Mouse (Mus musculus): ENCODE data around the gene Ush1g.

Gene Ush1g

GRCm38 (mm10) chr11:115286201-115286993, 35.4 kb downstream of the Ush1g start:
- DNase-seq = no peak

DNA sequence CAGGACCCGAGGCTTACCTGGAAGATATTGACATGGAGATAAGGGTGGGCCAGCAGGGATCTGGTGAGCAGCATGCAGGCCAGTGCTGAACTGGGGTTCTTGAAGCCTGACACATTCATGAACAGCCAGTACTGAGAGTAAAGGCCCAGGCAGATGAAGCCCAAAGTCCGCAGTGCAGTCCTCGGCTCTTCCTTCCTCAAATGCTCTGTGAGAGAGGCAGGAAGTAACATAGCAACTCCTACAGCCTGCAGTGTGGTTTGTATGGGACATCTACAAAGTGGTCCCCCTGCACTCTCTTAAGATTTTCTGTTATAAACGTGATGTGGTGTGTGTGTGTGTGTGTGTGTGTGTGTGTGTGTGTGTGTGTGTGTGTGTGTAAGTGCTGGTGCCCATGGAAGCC, 36.6 kb downstream of the Ush1g start:
- DNase-seq = no peak

- no peak for DNase-seq
Measured at GRCm38 (mm10) chr11:115283891-115284620, 37.8 kb downstream of the Ush1g start.

DNA sequence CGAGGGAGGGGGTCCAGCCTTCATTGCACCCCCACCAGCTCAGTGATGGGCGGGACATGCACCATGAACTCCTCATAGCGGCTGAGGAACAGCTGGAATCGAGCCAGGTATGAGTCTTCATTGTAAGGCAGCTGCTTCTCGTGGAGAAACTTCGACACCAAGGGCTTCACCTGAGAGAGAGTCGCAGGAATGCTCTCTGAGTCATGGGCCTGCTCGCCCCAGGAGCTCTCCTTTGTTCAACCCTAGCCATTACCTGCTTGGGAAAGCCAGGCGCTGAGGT, 38.4 kb downstream of the Ush1g start:
- no peak for DNase-seq

DNA sequence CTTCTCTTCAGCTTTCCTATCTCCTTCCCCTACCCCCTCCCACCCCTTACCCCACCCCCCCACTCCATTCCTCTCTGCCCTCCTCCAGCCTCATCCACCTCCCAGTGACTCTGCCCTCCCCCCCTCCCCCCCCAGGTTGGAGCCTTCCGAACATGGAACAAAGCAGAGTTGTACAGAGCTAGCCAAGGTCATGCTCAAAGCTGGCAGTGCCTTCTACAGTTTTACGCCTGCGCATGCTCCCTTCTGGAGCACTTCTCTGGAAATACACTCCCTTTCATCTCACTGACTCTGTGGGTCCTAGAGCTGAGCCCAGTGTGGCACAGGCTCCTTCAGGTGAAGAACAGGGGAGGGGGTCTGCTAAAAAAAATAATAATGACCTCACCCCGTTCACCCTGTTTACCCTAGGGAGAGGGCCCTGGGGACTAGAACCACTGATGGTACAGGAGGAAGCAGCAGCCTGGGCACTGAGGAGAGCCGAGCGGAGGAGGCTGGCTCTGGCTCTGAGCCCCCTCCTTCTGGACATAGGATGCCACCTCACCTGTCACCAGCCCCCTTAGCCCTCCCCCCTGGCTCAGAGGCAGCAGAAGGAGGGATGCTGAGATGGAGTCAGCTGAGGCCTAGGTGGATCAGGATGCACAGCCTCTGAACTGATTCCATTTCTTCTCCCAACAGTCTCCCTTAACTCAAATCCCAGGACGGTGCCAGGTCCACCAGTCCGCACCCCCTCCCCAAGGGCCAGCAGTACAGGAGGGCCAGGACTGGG, 38.9 kb downstream of the Ush1g start:
- no peak for DNase-seq

- DNase-seq = no peak
Measured at GRCm38 (mm10) chr11:115282295-115282694, 39.5 kb downstream of the Ush1g start.

DNA sequence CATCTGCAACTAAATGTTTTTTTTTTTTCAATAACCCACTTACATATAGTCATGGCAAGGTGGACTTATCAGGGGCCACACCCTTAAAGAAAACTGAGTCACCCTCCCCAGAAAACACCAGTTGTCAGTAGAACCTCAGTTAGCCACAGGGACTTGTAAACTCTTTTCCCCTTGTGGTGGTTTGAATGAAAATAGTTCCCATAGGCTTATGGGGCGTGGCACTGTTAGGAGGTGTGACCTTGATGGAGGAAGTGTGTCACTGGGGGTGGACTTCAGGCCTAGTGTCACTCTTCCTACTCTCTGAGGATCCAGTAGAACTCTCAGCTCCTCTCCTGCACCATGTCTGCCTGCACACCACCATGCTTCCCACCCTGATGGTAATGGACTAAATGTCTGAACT, 42.1 kb downstream of the Ush1g start:
- no peak for DNase-seq

GRCm38 (mm10) chr11:115278176-115278575, 43.7 kb downstream of the Ush1g start:
- DNase-seq = no peak

DNA sequence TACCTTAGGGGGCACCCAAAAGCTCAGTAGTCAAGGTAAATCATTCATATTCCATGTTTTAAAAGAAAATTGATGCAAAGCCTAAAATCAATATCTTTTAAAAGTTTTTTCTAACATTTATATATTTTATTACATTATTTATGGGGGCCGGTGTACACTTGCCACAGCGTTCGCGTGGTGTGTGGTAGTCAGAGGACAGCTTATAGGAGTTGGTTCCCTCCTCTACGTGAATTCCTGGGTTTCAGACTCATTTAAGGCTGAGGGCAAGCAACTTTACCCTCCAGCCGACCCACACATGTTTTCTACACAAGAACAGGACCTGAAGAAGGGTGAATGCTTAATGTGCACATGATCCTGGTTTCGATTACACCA, 44.3 kb downstream of the Ush1g start:
- no peak for DNase-seq

- DNase-seq = peak; percentile 100
Measured at GRCm38 (mm10) chr11:115276780-115277603, 44.8 kb downstream of the Ush1g start, which contains the start of gene Fdxr. Fdxr (minus strand) TSS chr11:115277050.

DNA sequence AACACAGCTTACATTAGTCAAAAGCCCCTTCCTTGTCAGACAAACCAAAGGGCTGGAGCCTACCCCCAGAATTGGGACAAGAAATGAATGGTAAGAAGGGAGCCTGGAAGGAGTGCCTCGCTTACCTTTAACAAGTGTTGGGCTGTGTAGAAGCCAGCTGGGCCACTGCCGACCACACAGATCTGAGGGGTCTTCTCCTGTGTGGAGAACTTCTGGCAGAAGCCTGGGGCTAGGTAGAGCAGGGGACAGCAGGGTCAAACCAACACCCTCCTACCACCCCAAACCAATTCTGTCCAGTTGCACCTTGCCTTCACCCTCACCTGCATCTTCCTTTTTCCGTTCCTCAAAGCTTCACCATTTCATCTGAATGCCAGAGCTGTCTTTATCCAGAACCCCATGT, 45.9 kb downstream of the Ush1g start:
- DNase-seq = no peak

GRCm38 (mm10) chr11:115275509-115275908, 46.3 kb downstream of the Ush1g start:
- no peak for DNase-seq

DNA sequence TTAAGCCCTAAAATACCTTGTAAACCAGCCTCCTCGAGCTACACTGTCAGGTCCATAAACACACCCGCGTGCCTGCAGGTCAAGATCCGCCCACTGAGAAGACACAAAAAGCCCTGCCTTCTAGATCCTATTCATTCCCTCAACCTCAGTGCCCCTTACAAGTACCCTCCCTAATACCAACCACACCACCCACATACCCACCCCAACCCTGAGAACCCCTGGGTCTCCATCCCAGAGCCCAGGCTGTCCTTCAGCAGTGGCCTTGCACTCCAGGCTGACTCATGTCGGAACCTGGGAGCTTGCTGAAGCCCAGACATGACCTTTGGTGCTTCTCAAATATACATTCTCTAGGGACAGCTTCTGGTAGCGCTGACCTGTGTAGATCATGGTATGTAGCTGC, 47.1 kb downstream of the Ush1g start:
- DNase-seq = no peak

DNA sequence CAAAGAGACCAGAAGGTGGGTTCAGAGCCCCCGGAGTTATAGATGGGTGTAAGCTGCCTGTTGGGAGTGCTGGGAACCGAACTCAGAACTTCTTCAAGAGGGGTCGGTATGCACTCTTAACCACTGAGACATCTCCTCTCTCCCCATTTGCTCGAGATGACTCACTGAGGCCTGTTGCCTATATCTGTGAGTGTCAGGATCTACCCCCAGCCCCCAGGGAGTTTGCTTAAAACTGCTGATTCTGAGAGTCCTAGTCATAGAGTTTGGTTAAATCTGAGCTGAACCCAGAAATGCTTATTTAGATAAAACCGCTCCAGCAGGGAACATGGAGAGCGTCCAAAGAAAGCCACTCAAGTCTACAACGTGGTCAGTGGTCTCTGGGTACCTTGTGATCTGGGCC, 47.7 kb downstream of the Ush1g start:
- DNase-seq = no peak

DNA sequence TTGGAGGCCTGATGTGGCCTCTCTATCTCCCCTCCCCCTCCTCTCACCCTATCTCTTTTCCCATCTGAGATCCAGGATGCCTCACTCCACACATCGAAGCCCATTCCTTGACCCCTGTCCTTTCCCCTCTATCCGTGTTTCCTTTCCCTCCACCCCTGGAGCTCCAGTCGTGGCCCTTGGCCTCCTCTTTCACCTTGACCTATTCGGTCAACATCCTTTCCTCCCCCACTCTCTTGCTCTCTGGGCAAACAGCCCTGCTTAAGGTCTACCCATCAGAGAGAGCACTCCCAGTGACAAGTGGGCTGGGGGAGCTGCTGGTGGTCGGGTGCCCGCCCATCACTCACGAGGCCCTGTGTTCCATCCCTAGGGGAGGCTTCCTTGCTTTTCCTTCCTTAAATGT, 48.1 kb downstream of the Ush1g start:
- DNase-seq = no peak

GRCm38 (mm10) chr11:115272894-115273498, 48.8 kb downstream of the Ush1g start:
- DNase-seq = no peak

DNA sequence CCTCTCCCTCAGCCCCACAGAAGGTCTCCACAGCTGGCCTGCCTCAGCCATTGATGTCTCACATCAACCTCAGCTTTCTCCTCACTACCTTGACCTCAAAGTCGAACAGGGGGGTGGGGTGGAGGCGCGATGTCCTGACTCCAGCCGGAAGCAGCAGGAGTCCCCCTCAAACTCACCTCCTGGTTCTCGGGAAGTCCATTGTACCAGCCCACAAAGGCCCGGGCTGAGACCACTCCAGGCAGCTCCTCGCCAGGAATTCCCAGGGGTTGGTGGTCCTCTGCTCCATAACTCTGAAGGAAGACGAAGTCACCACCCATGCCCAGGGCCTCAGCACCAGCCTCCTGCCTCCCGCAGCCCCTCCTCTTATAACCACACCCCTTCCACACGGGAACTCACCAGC, 50.4 kb downstream of the Ush1g start:
- no peak for DNase-seq

GRCm38 (mm10) chr11:115271052-115271451, 50.8 kb downstream of the Ush1g start:
- DNase-seq = no peak

DNA sequence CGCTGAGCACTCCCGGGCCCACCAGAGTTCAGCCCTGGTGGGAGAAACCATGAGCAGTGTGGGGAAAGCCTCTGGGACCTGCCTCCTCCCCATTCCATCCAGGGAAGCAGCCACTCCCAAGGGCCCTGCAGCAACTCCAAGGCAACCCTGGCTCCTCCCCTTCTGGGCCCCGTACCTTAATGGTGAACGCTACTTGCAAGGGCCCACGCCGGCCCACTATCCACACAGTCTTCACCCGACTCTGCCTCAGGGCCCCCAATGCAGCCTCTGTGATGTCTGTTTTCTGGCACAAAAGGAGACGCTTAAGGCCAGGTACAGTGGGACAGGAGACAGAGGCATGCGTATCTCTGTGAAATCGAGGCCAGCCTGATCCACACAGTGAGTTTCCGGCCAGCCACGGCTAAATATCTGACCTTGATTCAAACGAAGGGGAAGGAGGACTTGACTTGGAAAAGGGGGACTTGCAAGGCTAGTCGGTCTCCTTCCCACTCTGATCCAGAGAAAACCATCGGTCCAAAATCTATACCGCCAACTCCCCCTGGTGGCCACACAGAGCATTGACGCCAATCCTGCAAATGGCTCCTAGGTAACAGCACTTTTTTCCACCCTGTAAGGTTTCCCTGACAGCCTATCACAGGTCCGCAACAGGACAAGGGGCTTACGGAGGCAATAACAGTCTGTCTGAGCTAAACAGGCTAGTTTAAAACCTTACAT, 51.5 kb downstream of the Ush1g start:
- peak; percentile 84 for DNase-seq

DNA sequence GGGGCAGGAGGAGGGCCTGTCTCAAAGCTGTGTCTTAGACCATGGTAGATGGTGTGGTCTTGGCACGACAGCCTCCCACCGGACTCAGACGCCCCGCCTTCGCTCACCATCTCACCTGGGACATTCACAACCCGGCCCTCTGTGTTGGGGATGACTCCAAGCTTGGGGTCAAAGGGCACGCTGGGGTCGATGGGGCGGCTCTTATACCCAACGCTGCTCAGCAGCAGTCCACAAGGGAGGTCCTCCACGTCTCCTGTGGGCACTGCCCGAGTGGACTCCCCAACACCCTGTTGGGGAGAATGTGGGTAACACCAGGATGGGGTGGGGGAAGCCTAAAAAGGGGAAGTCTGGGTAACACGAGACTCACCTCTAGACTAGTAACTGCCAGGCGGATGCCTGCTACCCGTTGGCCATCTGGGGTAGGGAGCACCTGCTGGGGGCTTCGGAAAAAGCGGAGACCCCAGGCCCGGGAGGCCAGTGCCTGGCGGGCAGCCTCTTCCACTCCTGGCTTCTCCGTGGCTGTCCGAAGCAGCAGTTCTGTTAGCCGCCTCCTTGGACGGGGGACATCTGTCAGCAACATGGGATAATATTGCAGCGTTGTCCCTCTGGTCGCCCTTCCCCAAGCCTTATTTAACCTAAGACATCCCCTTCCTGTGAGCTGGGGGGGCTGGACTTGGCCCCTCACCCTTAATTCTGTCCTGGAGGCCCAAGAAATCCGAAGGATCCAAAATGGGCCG, 52.3 kb downstream of the Ush1g start:
- DNase-seq = no peak

DNA sequence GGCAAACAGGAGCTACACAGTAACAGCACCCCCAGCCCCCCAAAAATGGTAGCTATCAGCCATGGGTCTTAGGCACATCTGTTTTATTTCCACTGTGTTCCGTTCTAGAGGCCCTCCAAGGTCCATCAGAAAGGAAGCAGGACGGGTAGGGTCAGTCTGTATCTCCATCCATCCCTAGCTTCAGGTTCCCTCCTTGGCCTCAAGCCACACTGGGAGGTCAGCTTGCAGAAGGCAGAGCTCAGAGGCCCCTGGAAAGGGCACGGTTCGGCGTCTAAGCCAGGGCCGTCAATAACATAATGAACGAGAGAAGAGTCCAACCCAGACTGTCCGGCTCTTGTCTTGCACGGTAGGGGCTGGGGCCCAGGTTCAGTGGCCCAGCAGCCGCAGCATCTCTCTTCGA, 53.9 kb downstream of the Ush1g start:
- no peak for DNase-seq

Measured in kidney, adult 9 months (tissue).